Mouse (Mus musculus) CH12.LX (cell line): ENCODE data around the gene Hoxd13. TPM values are rescaled to one million over a fixed set of nuclear protein-coding genes. Genes with fewer than 3 reads are reported as not detected.

Experiments
- DNase-seq: peaks from one replicate; pipeline ENCODE4 v3.0.0-alpha.2; 2013; ENCODE audit errors: extremely low read depth
- H3K27ac ChIP-seq: 2 replicates; pipeline ENCODE4 v1.5.1; 2012; ENCODE audit warnings: low read depth, mild to moderate bottlenecking, control low read depth, moderate library complexity; ENCODE audit not compliant: insufficient read depth
- H3K27me3 ChIP-seq: replicated peaks from 2 replicates; pipeline ENCODE3; 2012; ENCODE audit warnings: inconsistent platforms
- H3K36me3 ChIP-seq, 2 experiments: replicated peaks in 1 of 2; 2 replicates each; pipeline versions ENCODE3 to v1.6.1; 2012; ENCODE audit warnings: inconsistent platforms in 1 of 2, low read length in 1 of 2, mild to moderate bottlenecking in 1 of 2, mixed read lengths in 1 of 2, moderate library complexity in 1 of 2; ENCODE audit not compliant: control insufficient read depth in 1 of 2, insufficient read depth in 1 of 2
- H3K4me1 ChIP-seq, 2 experiments: 2 replicates each; pipeline ENCODE4 v1.6.1; 2012; ENCODE audit warnings: inconsistent platforms in 1 of 2, moderate library complexity in 1 of 2; ENCODE audit not compliant: insufficient read depth in 2 of 2, control insufficient read depth in 1 of 2
- H3K4me2 ChIP-seq: 2 replicates; pipeline ENCODE4 v1.6.1; 2012; ENCODE audit warnings: low read depth, mild to moderate bottlenecking, control low read depth; ENCODE audit not compliant: poor library complexity, insufficient read depth, severe bottlenecking
- H3K4me3 ChIP-seq, 3 experiments: fragments of 150-350 bp in 1 of 3; sonication (generic) in 1 of 3; replicated peaks in 1 of 3; 2 replicates each; pipeline versions ENCODE3 to v1.5.1; 2011 to 2012; ENCODE audit warnings: low read depth in 2 of 3, low read length in 2 of 3, mild to moderate bottlenecking in 2 of 3, moderate library complexity in 2 of 3, control low read depth in 1 of 3, improper control_type of control experiment in 1 of 3, inconsistent platforms in 1 of 3, mixed read lengths in 1 of 3; ENCODE audit not compliant: poor library complexity in 1 of 3
- H3K79me2 ChIP-seq: replicated peaks from 2 replicates; pipeline ENCODE4 v1.6.1; 2012; ENCODE audit warnings: mild to moderate bottlenecking, moderate library complexity; ENCODE audit not compliant: control insufficient read depth, poor library complexity, insufficient read depth, severe bottlenecking; ENCODE audit errors: extremely low read depth
- H3K9ac ChIP-seq: 2 replicates; pipeline ENCODE4 v1.6.1; 2012; ENCODE audit warnings: low read depth, mild to moderate bottlenecking, control low read depth, moderate library complexity; ENCODE audit not compliant: insufficient read depth
- H3K9me3 ChIP-seq: replicated peaks from 2 replicates; pipeline ENCODE3; 2012; ENCODE audit warnings: low read length, inconsistent platforms, mixed read lengths
- BHLHE40 ChIP-seq: IDR thresholded peaks from 2 replicates; pipeline ENCODE4 v1.6.1; 2011; ENCODE audit warnings: mild to moderate bottlenecking, low read depth, low read length, improper control_type of control experiment
- CHD1 ChIP-seq: IDR thresholded peaks from 2 replicates; pipeline ENCODE4 v1.6.1; 2012; ENCODE audit warnings: low read depth, low read length, improper control_type of control experiment, inconsistent platforms
- E2F4 ChIP-seq: IDR thresholded peaks from 2 replicates; pipeline ENCODE4 v1.6.1; 2011; ENCODE audit warnings: low read depth, low read length, improper control_type of control experiment; ENCODE audit not compliant: insufficient replicate concordance
- EP300 ChIP-seq: IDR thresholded peaks from 2 replicates; pipeline ENCODE4 v1.6.1; 2011; ENCODE audit warnings: low read length, improper control_type of control experiment
- ETS1 ChIP-seq: conservative IDR thresholded peaks from 2 replicates; pipeline ENCODE4 v1.6.1; 2012; ENCODE audit warnings: low read depth, mild to moderate bottlenecking, inconsistent platforms, low read length, improper control_type of control experiment, moderate library complexity
- HCFC1 ChIP-seq: IDR thresholded peaks from 2 replicates; pipeline ENCODE4 v1.6.1; 2012; ENCODE audit warnings: low read depth, mild to moderate bottlenecking, inconsistent platforms, low read length, improper control_type of control experiment
- IRF4 ChIP-seq: IDR thresholded peaks from 2 replicates; pipeline ENCODE4 v1.6.1; 2014; ENCODE audit warnings: low read depth, mild to moderate bottlenecking, inconsistent platforms, low read length, improper control_type of control experiment
- JUND ChIP-seq: conservative IDR thresholded peaks from 2 replicates; pipeline ENCODE4 v1.6.1; 2011; ENCODE audit warnings: low read depth, low read length, improper control_type of control experiment
- MAX ChIP-seq: IDR thresholded peaks from 2 replicates; pipeline ENCODE4 v1.6.1; 2011; ENCODE audit warnings: low read length, improper control_type of control experiment
- MXI1 ChIP-seq: IDR thresholded peaks from 2 replicates; pipeline ENCODE4 v1.6.1; 2011; ENCODE audit warnings: mild to moderate bottlenecking, low read depth, low read length, improper control_type of control experiment
- MYC ChIP-seq: IDR thresholded peaks from 2 replicates; pipeline ENCODE4 v1.6.1; 2011; ENCODE audit warnings: low read depth, mild to moderate bottlenecking, improper control_type of control experiment, low read length
- NELFE ChIP-seq: IDR thresholded peaks from 2 replicates; pipeline ENCODE4 v1.6.1; 2011; ENCODE audit warnings: low read depth, low read length, improper control_type of control experiment
- POLR2A ChIP-seq: IDR thresholded peaks from 2 replicates; pipeline ENCODE4 v1.6.1; 2011; ENCODE audit warnings: low read depth, mild to moderate bottlenecking, improper control_type of control experiment, low read length
- RCOR1 ChIP-seq: conservative IDR thresholded peaks from 2 replicates; pipeline ENCODE4 v1.6.1; 2012; ENCODE audit warnings: low read depth, mild to moderate bottlenecking, inconsistent platforms, low read length, improper control_type of control experiment
- SIN3A ChIP-seq: IDR thresholded peaks from 2 replicates; pipeline ENCODE4 v1.6.1; 2012; ENCODE audit warnings: low read length, improper control_type of control experiment, inconsistent platforms
- SMC3 ChIP-seq: IDR thresholded peaks from 2 replicates; pipeline ENCODE4 v1.6.1; 2011; ENCODE audit warnings: low read depth, low read length, improper control_type of control experiment
- USF2 ChIP-seq: conservative IDR thresholded peaks from 2 replicates; pipeline ENCODE4 v1.6.1; 2011; ENCODE audit warnings: low read depth, low read length, improper control_type of control experiment
- ZC3H11A ChIP-seq: IDR thresholded peaks from 2 replicates; pipeline ENCODE4 v1.6.1; 2012; ENCODE audit warnings: low read depth, mild to moderate bottlenecking, inconsistent platforms, low read length, improper control_type of control experiment
- dilution Hi-C: fragments of 300-500 bp; cut with MboI; formaldehyde crosslinking; loops from 2 replicates; pipeline ENCODE4 v1.14.3; 2020; ENCODE audit warnings: low sequenced_read_pairs; ENCODE audit not compliant: extremely low pct_unique_long_range_greater_than_20kb, extremely low pct_ligation_motif_present
- in situ Hi-C: fragments of 300-500 bp; cut with MboI; formaldehyde crosslinking; loops from 3 replicates; pipeline ENCODE4 v1.14.3; 2019; ENCODE audit warnings: low sequenced_read_pairs, low pct_ligation_motif_present, low pct_unique_long_range_greater_than_20kb, mixed read lengths
- polyA plus RNA-seq: library from polyadenylated mRNA; unstranded; fragments of >175 nt; gene quantifications from 2 replicates; pipeline ENCODE4 v1.2.1, GENCODE M21; 2012; ENCODE audit warnings: low read depth; ENCODE audit not compliant: insufficient read length
- total RNA-seq, 2 experiments: library from RNA; depleted of rRNA; stranded (reverse); fragments of 300-350 nt in 1 of 2; fragments of >200 nt in 1 of 2; gene quantifications; 2 replicates each; pipeline ENCODE4 v1.2.3; 2012 to 2014

The Hoxd13 gene
- total and polyA plus RNA-seq, 3 experiments = not detected

GRCm38 (mm10) chr2:74667191-74667841 is 794 bp upstream of the Hoxd13 start:
- Histone ChIP-seq H3K9ac (no peak overlapping the region), H3K4me2 (no peak overlapping the region), H3K27me3 (no peaks in the 10 kb centered on the region), H3K9me3 (peaks cover 11% of the 10 kb centered on the region), H3K79me2 (no peaks in the 10 kb centered on the region), H3K27ac (no peak overlapping the region), H3K4me1 (peaks cover 0 to 5% of the 10 kb centered on the region in 2 experiments; a peak in 2 of 4 replicates), H3K4me3 (no peak overlapping the region), H3K36me3 (no peaks in the 10 kb centered on the region)
- no peak for TF ChIP-seq NELFE
- no peak for TF ChIP-seq IRF4
- TF ChIP-seq JUND = no peak
- no peak for TF ChIP-seq SMC3
- no peak for TF ChIP-seq MYC
- TF ChIP-seq BHLHE40 = no peak
- no peak for TF ChIP-seq POLR2A
- no peak for TF ChIP-seq ETS1
- dilution Hi-C loops = no loop called here
- in situ Hi-C loops = loop anchor here (10.0 to 25.0 kb wide), 3 partner anchors 373 to 1080 kb away; partner anchors contain the start of gene Chrna1
- DNase-seq = no peak

- peaks cover 0 to 5% of the 10 kb centered on the region in 2 experiments; a peak in 1 of 4 replicates for H3K4me1 ChIP-seq
- no peaks in the 10 kb centered on the region for H3K36me3 ChIP-seq
- H3K4me3 ChIP-seq = no peak overlapping the region
- no peak overlapping the region for H3K27ac ChIP-seq
- in situ Hi-C loops = loop anchor here (10.0 to 25.0 kb wide), 3 partner anchors 374 to 1081 kb away; partner anchors contain the start of gene Chrna1
- peaks cover 11% of the 10 kb centered on the region for H3K9me3 ChIP-seq
- H3K79me2 ChIP-seq = no peaks in the 10 kb centered on the region
- TF ChIP-seq JUND = no peak
- no peak for TF ChIP-seq BHLHE40
- TF ChIP-seq ZC3H11A = no peak
- no peak for TF ChIP-seq SIN3A
- TF ChIP-seq HCFC1 = no peak
- no peak for TF ChIP-seq EP300
- no peak for TF ChIP-seq E2F4
- TF ChIP-seq POLR2A = no peak
- no peak for TF ChIP-seq CHD1
- TF ChIP-seq SMC3 = no peak
- no peak for TF ChIP-seq MXI1
- no peak for TF ChIP-seq RCOR1
- no peak for TF ChIP-seq MAX
- no peak for TF ChIP-seq USF2
- TF ChIP-seq, all 38 proteins: peak for 0
- Histone ChIP-seq H3K9ac (no peak overlapping the region), H3K4me2 (no peak overlapping the region), H3K27me3 (no peaks in the 10 kb centered on the region)
- DNase-seq = no peak
- dilution Hi-C loops = no loop called here
Observed at GRCm38 (mm10) chr2:74668370-74669229, 490 bp downstream of the Hoxd13 start.
